Mouse (Mus musculus) kidney, postnatal 10 days (tissue): Measurements from ENCODE around the gene Adra1b.
A peak's percentile ranks its signal among the peaks of the same experiment; 100 is the strongest.

Source experiments
- DNase-seq: peaks from one replicate; pipeline ENCODE4 v3.0.0; 2021; ENCODE audit warnings: mixed read lengths

Gene Adra1b

DNA sequence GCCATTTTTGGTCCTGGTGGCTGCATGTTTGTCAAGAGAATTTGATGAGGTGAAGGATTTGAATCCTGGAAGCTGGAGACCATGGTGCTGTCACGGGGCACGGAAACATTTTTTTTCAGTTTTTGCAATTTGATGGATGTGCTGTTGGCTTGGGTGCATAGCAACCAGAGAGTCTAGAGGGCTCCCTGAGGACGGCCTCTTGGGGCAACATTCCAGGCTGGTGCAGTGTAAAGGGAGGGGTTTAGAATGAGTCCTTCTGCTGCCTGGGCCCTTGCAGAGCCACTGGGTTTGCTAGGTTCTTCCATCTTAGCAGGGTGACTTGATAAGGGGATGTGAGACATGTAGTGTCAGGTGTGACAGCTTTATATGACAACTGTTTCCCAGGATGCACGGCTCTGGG, 8.5 kb downstream of the Adra1b start:
- DNase-seq, result no peak

DNA sequence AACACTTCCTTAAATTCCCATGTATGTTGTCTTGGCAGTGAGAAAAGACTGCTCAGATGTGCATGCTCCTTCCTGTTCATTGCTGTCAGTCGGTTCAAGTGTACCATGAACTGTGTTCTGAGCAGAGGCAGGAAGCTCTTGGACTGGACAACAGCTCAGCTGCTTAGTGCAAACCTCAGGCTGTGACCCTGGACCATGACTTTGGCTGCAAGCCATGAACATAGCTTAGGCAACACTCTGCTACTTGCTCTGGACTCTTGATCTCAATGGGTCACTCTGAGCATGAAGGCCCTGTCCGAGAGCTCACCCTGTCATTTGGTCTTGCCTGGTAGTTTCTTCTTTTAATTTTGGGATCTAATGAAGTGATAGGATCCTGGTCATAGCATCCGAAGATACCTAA, 9.6 kb downstream of the Adra1b start:
- peak; percentile 53 for DNase-seq

DNA sequence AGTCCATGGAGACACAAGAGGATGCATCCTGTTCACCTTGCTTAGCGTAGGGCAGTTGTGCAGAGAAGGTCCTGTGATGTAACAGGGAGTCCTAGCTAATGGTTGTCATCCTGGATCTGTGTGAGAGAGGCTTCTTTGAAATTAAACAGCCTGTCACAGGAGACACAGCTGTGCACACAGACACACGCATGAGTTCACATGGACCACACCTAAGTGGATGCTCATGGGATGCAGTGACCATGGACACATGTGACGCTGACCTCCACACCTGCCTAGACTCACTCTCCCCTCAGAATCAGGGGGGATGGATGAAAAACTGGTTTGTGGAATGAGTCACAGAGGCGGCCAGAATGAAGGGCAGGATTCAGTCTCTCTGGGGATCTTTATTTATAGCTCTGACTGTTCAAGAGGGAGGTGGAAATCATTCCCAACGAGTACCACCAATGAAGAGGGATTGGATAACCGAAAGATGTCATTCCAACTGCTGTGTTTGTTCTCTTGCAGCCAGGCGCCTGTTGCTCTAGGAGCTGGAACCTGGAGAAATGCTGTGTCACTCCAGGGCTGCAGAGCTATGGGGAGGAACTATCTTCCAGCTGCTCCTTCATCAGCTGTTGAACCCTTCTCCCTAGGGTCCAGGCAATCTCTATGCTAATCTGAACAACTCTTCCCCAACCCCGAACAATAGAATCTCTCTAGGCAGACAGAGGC, 11.6 kb downstream of the Adra1b start:
- no peak for DNase-seq

DNA sequence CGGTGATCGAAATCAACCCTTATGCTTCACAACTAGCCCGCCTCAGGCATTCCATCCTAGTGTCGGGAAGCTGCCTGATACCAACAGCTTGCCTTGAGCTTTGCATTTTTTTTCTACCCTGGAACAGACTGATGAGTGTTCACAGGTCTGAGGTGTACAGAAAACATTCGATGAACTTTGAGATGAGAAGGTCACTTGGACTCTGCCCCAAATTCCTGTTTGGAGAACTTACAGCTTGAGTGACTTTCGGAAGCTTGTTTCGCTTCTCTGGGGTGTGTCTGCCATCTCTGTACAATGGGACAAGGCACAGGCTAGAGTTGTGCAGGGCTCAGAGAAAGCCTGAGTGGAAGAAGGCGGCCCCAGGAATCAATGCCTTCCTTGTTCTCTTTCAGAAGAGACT, 12.3 kb downstream of the Adra1b start:
- DNase-seq, result no peak

DNA sequence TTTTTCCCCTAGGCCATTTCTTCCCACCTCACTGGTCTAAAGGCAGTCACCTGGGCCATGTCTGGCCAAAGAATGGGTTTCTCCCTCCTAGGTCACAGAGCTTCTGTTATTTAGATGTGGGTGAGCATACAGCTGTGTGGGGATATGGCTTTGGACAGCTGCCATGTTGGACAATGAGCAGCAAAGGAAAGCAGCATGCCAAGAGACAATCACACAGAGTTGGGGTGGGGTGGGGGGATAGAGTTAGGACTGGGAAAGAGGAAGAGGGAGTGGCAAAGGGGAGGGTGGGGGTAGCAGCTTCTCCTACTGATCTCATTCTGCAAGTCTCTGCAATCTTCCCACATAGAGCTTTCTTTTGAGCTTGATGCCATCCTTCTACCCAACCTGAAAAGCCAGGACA, 13.4 kb downstream of the Adra1b start:
- peak; percentile 18 for DNase-seq

DNA sequence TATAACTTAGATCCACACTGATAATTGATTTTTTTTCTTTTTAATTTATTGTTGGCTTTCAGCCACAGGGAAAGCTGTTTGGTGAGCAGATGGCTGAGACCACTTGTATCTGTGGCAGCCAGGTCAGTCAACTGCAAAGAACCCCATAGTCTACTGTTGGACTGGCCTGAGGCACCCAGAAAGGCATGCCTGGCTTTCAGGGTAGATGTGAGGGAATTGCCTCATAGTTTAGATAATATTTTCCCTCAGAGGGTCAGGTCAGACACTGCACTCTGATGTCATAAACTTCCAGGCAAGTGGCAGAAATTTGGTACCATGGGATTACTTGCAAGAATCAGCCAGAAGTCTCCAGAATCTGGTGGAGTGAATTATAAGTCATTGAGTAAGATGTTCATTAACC, 16.5 kb downstream of the Adra1b start:
- DNase-seq, result no peak

DNA sequence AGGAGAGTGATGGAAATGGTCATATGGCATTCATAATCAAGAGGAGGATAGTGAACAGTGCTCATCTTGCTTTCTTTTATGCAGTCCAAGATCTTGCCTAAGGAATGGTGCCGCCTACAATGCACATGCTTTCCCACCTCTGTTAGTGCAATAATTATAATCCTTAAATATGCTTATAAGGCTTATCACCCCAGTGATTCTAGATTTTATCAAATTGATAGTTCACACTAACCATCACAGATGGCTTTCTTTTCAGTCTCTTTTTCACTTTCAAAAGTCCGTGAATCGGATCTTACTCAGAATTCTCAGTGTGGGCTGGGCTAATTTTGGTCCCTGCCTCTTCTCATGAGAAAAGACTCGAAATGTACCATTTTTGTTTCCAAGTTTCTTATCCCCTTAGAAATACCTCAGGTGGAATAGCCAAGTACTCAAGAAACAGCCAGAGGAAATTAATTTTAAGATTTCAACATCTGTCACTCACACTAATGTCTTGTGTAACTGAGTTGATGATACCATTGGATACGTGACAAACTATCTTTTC, 17.3 kb downstream of the Adra1b start:
- no peak for DNase-seq

DNA sequence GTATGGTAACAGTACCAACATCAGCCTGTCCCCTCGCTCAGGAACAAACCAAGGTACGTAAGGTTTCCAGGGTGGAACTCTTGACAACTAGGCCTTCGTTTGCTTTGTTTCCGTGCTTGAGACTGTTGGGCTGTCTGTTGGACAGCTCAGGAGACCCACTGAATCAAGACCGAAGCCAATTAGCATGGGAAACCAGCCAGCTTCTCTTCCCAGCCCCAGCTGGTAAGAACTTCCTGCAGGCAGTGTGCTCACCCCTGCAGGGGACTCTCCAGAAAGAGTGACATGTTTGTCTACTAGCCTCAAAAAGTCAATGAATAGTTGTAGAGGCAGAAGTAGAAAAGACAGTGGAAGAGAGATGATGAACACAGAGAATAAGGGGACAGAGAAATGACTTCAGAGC, 23.8 kb downstream of the Adra1b start:
- DNase-seq, result peak; percentile 34

DNA sequence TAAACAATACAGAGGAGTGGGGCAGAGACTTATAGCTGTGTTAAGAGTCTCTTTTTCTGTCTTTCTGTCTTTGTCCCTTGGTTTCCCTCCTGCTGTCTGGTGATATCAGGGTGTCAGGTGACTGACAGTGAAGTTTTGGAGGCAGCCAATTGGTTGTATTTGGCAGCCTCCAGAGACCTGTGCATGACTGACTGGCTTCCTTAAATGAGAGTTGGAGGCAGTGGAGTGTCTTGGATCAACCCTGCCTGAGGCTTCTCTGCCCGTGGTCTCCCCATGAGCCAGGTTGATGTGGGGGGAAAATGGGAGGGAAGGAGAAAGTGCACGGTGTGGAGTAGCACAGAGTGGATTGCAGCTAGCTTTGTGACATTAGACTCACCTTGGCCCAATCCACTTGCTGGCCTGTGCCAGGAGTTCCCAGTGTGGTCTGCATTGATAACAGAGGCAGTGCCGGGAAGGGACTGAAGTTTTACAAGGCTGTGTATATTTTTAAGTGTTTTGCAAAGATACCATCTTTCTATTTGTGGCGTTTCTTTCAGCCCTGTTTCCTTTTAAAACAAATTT, 33.2 kb downstream of the Adra1b start:
- no peak for DNase-seq

DNA sequence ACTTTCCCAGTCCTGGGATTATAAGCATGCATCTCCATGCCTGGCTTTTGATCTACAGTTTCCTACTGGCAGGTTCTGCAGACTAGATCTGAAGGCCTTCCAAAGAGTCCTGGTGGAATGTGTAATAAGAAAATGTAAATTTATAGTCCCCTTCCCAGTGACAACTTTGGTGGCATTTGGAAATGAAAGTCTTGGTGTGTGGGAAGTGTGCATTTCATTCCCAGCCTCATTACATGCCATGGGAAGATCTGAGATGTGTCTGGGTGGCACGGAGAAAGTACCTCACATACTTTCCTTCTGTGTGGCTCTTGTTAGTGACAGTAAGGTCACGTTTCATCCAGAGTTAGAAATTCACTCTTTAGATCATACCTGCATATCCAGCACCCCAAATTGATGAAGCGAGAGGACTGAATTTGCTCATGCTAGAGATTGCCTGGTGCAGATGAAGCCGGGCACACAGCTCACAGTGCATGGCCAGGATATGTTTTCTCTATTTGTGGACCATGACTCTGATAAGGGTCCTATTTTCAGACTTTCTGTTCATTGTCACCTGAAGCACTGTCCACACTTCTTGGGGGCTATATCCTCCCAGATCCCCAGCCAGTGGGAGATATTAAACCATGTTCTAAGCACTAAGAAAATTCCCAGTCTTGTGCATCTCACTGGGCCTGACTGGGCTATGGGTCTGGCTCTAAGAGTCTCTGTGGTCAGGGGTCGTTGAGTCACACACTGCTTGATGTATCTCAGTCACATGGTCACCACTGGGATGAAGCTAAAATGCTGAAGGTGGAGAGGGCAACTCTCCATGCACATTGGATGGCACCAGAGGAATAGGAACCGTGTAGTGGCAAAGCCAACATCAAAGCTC, 35.5 kb downstream of the Adra1b start:
- DNase-seq, result no peak

DNA sequence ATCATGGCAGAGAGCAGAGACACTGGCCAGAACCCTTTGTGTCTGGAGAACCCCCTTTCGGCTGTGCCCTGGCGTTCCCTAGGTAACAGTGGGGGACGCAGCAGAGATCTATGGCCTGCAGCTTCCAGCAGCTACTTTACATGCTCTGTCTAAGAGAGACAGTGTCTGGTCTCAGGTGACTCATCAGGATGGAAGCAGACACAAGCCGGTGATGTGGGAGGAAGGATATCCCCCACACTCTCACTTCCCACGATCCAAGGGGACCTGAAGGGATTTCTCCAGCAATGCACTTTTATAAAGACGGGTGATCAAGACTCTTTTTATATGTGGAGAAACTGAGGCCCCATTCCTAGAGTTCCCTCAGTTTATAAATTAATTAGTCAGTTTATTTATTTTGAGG, 48.0 kb downstream of the Adra1b start:
- no peak for DNase-seq

DNA sequence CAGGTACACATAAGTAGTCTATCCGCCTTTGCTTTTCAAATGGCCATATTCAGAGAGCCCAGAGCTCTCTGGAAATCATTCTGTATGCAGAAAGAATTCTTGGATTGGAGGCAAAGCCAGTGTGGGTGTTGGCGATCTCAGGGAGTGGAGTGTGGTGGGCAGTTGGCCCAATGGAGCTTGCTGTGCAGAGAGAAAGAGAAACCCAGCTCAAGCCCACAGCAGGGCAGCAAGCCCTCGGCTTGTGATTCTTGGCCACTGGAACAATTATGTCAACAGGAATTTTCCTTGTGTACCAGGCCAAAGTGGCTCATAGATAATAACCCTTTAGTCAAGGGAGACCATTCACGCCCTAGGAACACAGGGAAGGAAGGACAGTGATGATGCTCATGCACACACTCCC, 53.0 kb downstream of the Adra1b start:
- no peak for DNase-seq

DNA sequence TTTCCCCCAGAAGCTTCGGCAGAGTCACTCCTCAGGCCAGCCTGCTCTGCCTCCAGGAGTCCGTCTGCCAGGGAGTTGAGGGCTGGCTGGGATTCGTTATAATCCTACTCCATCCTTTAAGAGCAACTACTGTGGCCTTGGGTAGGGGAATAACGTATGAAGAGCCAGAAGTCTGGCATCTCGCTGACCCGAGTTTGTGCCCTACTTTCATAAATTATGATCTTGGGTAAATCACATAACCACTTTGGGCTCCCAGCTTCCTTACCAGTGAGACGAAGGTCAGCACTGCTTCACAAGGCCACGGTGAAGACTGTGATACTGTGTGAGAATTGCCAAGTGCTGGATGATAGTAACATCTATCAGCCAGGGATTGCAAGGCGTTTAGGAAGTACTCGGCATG, 59.4 kb downstream of the Adra1b start:
- DNase-seq, result no peak

DNA sequence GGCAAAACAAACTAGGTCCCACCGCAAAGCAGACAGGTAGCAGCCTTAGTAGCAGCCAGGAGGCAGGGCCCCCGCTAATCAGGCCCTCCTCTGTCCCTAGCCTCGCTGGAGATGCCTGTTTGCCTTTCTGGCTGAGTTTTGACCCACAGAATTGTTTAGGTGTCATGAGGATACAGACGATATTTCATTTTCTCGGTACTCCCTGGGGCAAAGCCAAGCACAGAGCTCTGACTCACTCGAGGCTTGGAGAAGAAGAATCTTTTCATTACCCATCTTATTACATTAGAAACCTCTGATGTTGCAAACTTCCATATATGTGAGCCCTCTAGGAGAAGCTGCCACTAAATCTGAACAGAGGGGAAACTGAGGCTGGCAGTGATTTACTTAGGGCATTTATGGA, 60.5 kb downstream of the Adra1b start:
- DNase-seq, result no peak

DNA sequence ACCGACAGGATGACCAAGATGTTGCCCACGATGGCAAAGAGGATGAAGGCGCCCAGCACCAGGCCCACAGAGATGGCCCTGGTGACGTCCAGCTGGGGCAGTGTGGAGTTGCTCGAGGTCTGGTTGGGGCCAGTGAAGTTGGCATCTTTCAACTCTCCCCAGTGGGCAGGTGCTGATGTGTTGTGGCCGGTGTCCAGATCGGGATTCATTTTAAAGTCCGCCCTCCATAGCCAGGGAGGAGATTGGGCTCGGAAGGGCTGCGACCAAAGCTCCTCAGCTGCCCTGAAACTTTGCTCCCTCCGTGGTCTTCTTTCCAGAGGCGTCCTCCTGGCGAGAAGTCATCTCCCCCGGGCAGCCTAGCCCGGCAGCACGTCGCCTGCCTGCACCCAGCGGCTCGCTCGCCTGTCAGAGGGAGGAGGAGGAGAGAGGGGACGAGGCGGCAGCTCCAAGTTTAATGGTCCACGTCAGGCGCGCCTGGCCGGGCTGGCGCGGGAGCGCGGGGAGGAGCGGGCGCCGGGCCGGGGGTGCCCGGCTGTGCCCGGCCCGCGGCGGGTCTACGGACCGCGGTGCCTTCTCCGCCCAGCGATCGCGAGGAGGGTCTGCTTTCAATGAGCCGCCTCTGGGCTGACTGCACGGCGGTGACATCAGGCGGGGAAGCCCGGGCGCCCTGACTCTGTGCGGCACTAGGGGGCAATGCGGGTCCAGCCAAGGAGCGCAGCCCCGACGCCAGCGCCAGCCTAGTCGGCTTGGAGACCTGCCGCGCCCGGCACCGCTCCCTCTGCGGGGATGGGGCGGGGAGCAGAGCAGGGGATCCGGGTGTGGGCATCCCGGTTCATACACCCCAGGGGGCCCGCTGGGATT, 64.9 kb downstream of the Adra1b start:
- peak; percentile 87 for DNase-seq

DNA sequence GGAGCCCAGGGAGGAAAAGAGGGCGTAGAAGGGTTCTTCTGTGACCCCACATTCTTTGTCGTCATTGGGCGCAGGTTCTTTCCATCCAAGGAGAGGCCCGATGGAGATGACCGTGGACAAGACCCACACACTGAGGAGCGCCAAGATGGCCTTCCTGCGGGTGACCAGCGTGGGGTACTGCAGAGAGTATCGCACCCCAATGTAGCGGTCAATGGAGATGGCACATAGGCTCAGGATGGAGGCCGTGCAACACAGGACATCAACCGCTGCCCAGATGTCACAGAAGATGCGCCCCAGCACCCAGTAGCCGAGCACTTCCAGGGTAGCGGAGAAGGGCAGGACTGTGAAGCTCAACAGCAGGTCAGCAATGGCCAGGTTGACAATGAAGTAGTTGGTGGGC, 65.6 kb downstream of the Adra1b start:
- DNase-seq, result no peak

DNA sequence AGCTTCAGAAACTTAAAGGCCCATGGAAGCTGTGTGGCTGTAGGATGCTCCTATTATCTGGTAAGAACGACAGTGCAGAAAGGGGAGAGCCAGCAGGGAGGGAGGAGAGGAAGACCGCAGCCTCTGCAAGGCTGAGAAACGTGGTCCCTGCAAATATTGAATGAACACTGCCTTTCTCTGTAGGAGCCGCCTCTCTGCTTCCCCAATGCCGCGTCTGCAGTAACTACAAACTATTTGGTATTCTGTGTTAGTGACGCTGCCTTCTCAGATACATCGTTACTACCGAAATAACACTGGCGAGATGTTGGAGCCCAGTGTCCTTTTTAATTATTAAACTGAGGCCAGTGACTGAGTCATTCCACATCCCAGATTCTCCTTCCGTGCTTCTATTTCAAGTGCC, 66.5 kb downstream of the Adra1b start:
- DNase-seq, result no peak

DNA sequence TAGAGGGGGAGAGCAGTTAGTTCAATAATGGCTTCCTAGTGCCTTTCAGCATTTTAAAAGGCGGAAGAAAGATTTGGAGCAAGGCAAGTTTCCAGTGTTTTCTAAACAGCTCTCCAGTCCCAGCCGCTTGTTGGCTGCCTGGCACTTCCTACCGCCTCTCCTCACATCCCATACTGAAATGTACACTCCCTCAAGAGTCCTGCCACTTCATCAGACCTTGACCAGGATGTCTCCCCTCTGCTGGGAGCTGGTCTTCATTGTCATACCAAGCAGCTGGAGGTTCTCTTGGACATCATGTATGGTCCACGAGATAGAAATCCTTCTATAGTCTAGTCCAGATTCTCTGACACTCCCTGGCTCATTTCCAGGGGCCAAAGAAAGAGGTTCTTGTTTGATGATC, 69.5 kb downstream of the Adra1b start:
- DNase-seq, result no peak

DNA sequence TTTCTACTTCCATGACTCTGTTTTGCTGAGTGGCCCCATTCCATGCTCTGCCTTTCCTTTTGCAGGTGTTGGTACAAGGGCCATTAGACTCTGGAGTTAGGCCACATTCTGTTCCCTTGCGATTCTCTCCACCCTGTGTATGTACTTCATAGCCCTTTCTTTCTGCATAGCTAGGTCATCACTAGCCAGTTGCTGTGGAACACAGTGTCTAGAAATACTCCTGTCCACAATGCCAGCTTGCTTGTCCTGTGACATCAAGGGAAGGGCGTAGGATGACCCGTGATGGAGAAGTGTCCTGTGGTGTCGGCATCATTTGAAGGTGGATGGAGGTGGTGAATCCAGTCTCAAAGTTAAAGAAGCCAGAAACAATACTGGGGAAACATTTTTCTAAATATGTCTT, 74.2 kb downstream of the Adra1b start:
- DNase-seq, result no peak

DNA sequence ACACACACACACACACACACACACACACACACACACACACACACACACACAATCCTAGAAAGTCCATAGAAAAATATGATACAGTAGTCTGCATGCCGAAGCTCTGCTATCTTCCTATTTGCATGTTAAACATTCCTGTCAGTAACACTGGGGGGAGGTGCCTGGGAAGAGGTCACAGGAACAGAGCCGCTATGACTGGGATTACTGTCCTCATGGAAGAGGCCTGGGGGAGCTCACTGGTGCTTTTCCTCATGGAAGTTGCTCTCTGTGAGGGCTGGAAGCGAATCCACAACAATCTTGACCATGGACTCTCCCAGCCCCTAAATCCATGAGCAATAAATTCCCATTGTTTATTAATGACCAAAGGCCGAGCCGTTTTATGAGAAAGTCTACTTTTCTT, 77.7 kb downstream of the Adra1b start:
- peak; percentile 47 for DNase-seq

DNA sequence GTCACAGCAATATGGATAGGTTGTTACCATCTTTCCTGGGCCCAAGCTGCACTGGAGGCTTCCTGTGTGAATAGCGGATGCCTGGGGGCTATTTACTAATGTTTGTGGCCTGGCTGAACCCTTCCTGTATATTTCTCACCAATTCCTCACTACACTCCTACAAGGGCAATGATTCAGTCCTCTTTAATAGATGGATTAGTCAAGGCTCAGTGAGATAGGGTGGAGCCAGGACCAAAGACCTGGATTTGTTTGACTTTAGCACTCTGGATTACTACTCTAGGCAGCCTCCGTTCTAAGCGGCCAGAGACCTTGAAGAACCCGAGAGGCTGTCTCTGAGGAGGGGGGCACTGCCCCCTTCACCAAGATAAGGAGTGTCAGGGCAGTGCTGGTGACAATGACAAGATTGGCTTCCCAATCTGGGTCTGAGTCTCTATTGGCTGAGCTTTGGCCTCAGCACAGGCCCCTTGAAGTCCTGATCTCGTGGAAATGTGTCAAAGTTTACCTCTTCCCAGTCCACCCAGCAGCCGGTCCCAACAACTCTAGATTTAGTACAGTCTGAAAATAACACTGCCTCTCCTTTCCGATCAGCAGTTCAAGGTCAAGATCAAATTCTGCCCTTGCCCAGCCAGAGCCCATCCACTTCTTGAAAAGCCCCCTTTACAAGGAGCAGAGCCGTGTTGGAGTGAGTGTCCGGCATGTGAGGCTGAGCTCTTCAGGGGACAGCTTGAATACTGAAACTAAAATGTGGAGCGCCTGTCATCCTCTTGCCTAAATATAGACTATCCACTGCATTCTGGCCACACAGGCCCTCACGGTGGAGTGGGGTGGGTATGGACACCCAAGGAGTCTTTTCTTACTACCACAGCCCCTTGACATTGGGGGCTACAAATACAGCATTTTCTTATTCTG, 80.2 kb downstream of the Adra1b start:
- no peak for DNase-seq
